Mouse (Mus musculus): ENCODE measurements around the gene Ric8b.

DNA sequence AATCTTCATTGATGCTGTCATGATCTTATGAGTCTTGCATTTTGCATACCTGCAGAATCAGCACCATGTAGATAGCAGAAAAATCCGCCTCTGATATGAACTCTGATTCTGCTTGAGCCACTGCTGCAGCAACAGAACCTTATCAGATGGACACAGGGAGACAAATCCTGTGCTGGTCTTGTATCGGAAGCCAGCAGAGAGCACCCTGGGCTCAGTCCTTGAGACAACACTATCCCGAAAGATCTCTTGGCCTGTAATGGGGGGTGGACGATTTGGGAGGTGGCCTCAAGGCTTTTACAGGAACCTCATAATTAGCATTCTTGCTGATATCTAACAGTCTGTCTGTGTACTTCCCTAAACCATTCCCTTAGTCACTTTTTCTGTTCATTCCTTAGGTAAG, 57.8 kb downstream of the Ric8b start:
- TF ChIP-seq CTCF (IDR thresholded peaks at IDR 0.05; ENCODE audit: borderline replicate concordance, extremely low read depth, insufficient read depth, insufficient read length) (no peak), POLR2A (IDR thresholded peaks at IDR 0.05; ENCODE audit: borderline replicate concordance, extremely low read depth, insufficient read depth, insufficient read length, poor library complexity, severe bottlenecking) (no peak)

Measured in brain, embryonic 14.5 days (tissue).